Mouse (Mus musculus) liver, postnatal 0 days (tissue): Measurements from ENCODE around the gene Ndufa7. TPM values are rescaled to one million over a fixed set of nuclear protein-coding genes. Genes with fewer than 3 reads are reported as not detected.
"Not testable (repeated sequence)": the region's sequence is repeated elsewhere in the genome, so short reads cannot be mapped to it uniquely, and the experiment has no call there.

Source experiments
- ATAC-seq: fragments of 200-750 bp; cut with Nextera tagmentation; 2 replicates; pipeline ENCODE4 v1.8.0; 2017; ENCODE audit warnings: mild to moderate bottlenecking, moderate library complexity
- DNase-seq: peaks from one replicate; pipeline ENCODE4 v3.0.0-alpha.2; 2016
- H3K27ac ChIP-seq: fragments of 300-500 bp; sonication (generic); 2 replicates; pipeline ENCODE4 v1.5.1; 2014; ENCODE audit warnings: antibody characterized with exemption, moderate library complexity, mild to moderate bottlenecking, low read depth
- H3K27me3 ChIP-seq: fragments of 300-500 bp; sonication (generic); 2 replicates; pipeline ENCODE4 v1.6.1; 2014; ENCODE audit warnings: low read length, control low read depth, mixed read lengths; ENCODE audit not compliant: insufficient read depth
- H3K36me3 ChIP-seq: fragments of 300-500 bp; sonication (generic); replicated peaks from 2 replicates; pipeline ENCODE4 v1.6.1; 2014; ENCODE audit warnings: mild to moderate bottlenecking, control low read depth, low read length, moderate library complexity, mixed read lengths; ENCODE audit not compliant: insufficient read depth
- H3K4me1 ChIP-seq: fragments of 300-500 bp; sonication (generic); 2 replicates; pipeline ENCODE4 v1.6.1; 2014; ENCODE audit warnings: antibody characterized with exemption, mild to moderate bottlenecking, control low read depth; ENCODE audit not compliant: insufficient read depth
- H3K4me2 ChIP-seq: fragments of 300-500 bp; sonication (generic); 2 replicates; pipeline ENCODE4 v1.6.1; 2014; ENCODE audit warnings: low read depth, mild to moderate bottlenecking, low read length, moderate library complexity, mixed read lengths
- H3K4me3 ChIP-seq: fragments of 300-500 bp; sonication (generic); 2 replicates; pipeline ENCODE4 v1.5.1; 2014; ENCODE audit warnings: low read depth, low read length
- H3K9ac ChIP-seq: fragments of 300-500 bp; sonication (generic); replicated peaks from 2 replicates; pipeline ENCODE4 v1.6.1; 2014; ENCODE audit warnings: mild to moderate bottlenecking, moderate library complexity
- H3K9me3 ChIP-seq: fragments of 300-500 bp; sonication (generic); 2 replicates; pipeline ENCODE4 v1.6.1; 2016; ENCODE audit warnings: mild to moderate bottlenecking, control low read depth, low read length, mixed read lengths
- CTCF ChIP-seq: sonication (generic); IDR thresholded peaks from 2 replicates; pipeline ENCODE4 v1.5.1; 2016; ENCODE audit warnings: antibody characterized with exemption, low read depth
- EP300 ChIP-seq: IDR thresholded peaks from 2 replicates; pipeline ENCODE4 v1.6.1; 2016; ENCODE audit warnings: antibody characterized with exemption, low read depth, mild to moderate bottlenecking
- WGBS: fragments of 180-500 bp; shearing (Covaris S2); extraction: QIAGEN DNeasy Blood & Tissue Kit; methylation state at CpG from one replicate; pipeline ENCODE4 v1.1.7; 2014; ENCODE audit not compliant: insufficient replicate concordance; 5-methylcytosine and 5-hydroxymethylcytosine counted together
- polyA plus RNA-seq: library from polyadenylated mRNA; unstranded; fragments of >200 nt; fragmentation: Nextera tagmentation; extraction: Ambion mirVana; gene quantifications from 2 replicates; pipeline ENCODE4 v1.2.1, GENCODE M21; 2015

Ndufa7 gene
- polyA plus RNA-seq, 1 experiment from 2014 or later: 389 TPM

- no peak for ATAC-seq
- Histone ChIP-seq H3K9me3 (no peaks in the 10 kb centered on the region), H3K4me2 (no peak overlapping the region)
Observed at GRCm38 (mm10) chr17:33848139-33848538, 23.8 kb downstream of the Ndufa7 start.

GRCm38 (mm10) chr17:33851331-33851730 lies 27.0 kb downstream of the Ndufa7 start:
- Histone ChIP-seq H3K4me3 (no peak overlapping the region), H3K9ac (no peak overlapping the region), H3K27ac (0 out of 2 replicates have a peak overlapping the region, but pooled peaks have one; percentile 24), H3K4me2 (no peak overlapping the region), H3K36me3 (no peaks in the 10 kb centered on the region), H3K27me3 (no peaks in the 10 kb centered on the region), H3K9me3 (no peaks in the 10 kb centered on the region), H3K4me1 (no peaks in the 10 kb centered on the region)
- WGBS: 37% methylated on average over 1 of the region's 1 CpGs
- TF ChIP-seq CTCF (no peak), EP300 (no peak)
- DNase-seq (no peak), ATAC-seq (peak; percentile 92)

More at GRCm38 (mm10) chr17:33848139-33848538, 23.8 kb downstream of the Ndufa7 start:
- peaks cover 11% of the 10 kb centered on the region for H3K4me1 ChIP-seq
- no peak for DNase-seq
- H3K27me3 ChIP-seq: no peaks in the 10 kb centered on the region
- TF ChIP-seq EP300 (no peak), CTCF (no peak)
- no peak overlapping the region for H3K27ac ChIP-seq
- H3K4me3 ChIP-seq: no peak overlapping the region
- 62% methylated on average over 8 of the region's 8 CpGs for WGBS
- no peak overlapping the region for H3K9ac ChIP-seq
- H3K36me3 ChIP-seq: no peaks in the 10 kb centered on the region

- Histone ChIP-seq H3K4me3 (no peak overlapping the region), H3K36me3 (no peaks in the 10 kb centered on the region), H3K4me2 (no peak overlapping the region), H3K9ac (no peak overlapping the region), H3K4me1 (no peaks in the 10 kb centered on the region), H3K9me3 (no peaks in the 10 kb centered on the region), H3K27me3 (no peaks in the 10 kb centered on the region), H3K27ac (no peak overlapping the region)
- no peak for TF ChIP-seq CTCF
- no peak for TF ChIP-seq EP300
- 78% methylated on average over 4 of the region's 4 CpGs for WGBS
- DNase-seq (no peak), ATAC-seq (no peak)
Observed at GRCm38 (mm10) chr17:33857816-33858215, 33.4 kb downstream of the Ndufa7 start.

GRCm38 (mm10) chr17:33865330-33866030 lies 41.1 kb downstream of the Ndufa7 start:
- no peak overlapping the region for H3K4me3 ChIP-seq
- WGBS: 20% methylated on average over 9 of the region's 9 CpGs
- H3K9me3 ChIP-seq: no peaks in the 10 kb centered on the region
- no peak overlapping the region for H3K9ac ChIP-seq
- peak overlapping the region; percentile 44; the same call in 1 of the 2 replicates for H3K4me2 ChIP-seq
- no peak overlapping the region for H3K27ac ChIP-seq
- peak; percentile 66 for ATAC-seq
- TF ChIP-seq CTCF (peak; percentile 84), EP300 (no peak)
- no peaks in the 10 kb centered on the region for H3K4me1 ChIP-seq
- DNase-seq: peak; percentile 74
- no peaks in the 10 kb centered on the region for H3K27me3 ChIP-seq
- H3K36me3 ChIP-seq: no peaks in the 10 kb centered on the region

GRCm38 (mm10) chr17:33873537-33873936 lies 49.2 kb downstream of the Ndufa7 start, which contains the start of gene Gm7029:
Gene Gm7029, plus strand, starts transcription at chr17:33873837.
- H3K4me1 ChIP-seq, H3K36me3 ChIP-seq, H3K27ac ChIP-seq, H3K27me3 ChIP-seq, H3K4me3 ChIP-seq, H3K4me2 ChIP-seq, H3K9ac ChIP-seq, ATAC-seq, DNase-seq, H3K9me3 ChIP-seq: not testable (repeated sequence)
- WGBS: 90% methylated on average over 3 of the region's 12 CpGs

- H3K27ac ChIP-seq: no peak overlapping the region
- no peak overlapping the region for H3K9ac ChIP-seq
- TF ChIP-seq CTCF: no peak
- no peak for TF ChIP-seq EP300
- H3K4me2 ChIP-seq: no peak overlapping the region
- H3K4me3 ChIP-seq: no peak overlapping the region
- H3K4me1 ChIP-seq: no peaks in the 10 kb centered on the region
- DNase-seq: no peak
- WGBS: 89% methylated on average over 7 of the region's 11 CpGs
- no peaks in the 10 kb centered on the region for H3K9me3 ChIP-seq
- no peaks in the 10 kb centered on the region for H3K27me3 ChIP-seq
- ATAC-seq: no peak
- H3K36me3 ChIP-seq: peaks cover 4% of the 10 kb centered on the region; the same call in 1 of the 2 replicates
Observed at GRCm38 (mm10) chr17:33874411-33874810, 50.0 kb downstream of the Ndufa7 start.
